ENCODE assay signal across 15 mouse cellular contexts in the genomic region with DNA sequence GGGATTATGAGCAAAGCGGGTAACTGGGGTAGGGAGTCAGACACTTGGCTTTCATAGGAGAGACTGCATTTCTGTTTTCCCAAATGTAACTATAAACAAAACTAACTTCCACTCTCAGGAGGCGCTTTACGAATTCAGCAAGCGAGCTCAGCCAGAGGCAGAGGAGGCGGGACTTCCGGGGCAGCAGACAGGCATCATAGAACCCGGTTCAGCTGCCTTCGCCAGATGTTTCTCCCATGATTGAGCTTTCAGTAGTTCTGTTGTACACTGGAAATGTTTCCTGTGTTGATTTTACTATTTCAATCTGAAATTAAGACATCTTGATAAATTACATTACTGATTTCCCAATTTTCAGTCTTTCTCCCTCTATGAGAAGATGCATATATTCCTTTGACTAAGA.
"Had no signal": no experiment of that assay in that cellular context is flagged by ENCODE, and none has a peak within 500 bp of the region (broad histone marks: within the 10 kb centered on the region; RNA-seq: fewer than 3 reads in every experiment).

No protein-coding gene starts in this region.

- H3K36me3 ChIP-seq: liver, embryonic 13.5 days; lung, embryonic 15.5 days had no signal

- H3K27ac ChIP-seq: liver, embryonic 13.5 days; lung, embryonic 15.5 days; stomach, postnatal 0 days had no signal

- H3K9ac ChIP-seq: liver, embryonic 13.5 days; lung, embryonic 15.5 days had no signal

- DNase-seq: kidney, adult 18-20 months; kidney, adult 9 months; kidney, postnatal 14 days; kidney, postnatal 4 days; left cerebral cortex, postnatal 4 days; liver, embryonic 13.5 days; midbrain, embryonic 14.5 days; right cerebral cortex, postnatal 4 days; thymus, adult 2 months; thymus, postnatal 14 days; thymus, postnatal 4 days had no signal

- H3K4me1 ChIP-seq: liver, embryonic 13.5 days; lung, embryonic 15.5 days; megakaryocyte, embryonic 14.5 days had no signal

- H3K4me2 ChIP-seq: liver, embryonic 13.5 days; lung, embryonic 15.5 days; midbrain, embryonic 11.5 days had no signal

- H3K4me3 ChIP-seq: liver, embryonic 13.5 days; lung, embryonic 15.5 days; megakaryocyte, embryonic 14.5 days had no signal

- H3K27me3 ChIP-seq: liver, embryonic 13.5 days; lung, embryonic 15.5 days; megakaryocyte, embryonic 14.5 days had no signal

- H3K9me3 ChIP-seq: liver, embryonic 13.5 days; lung, embryonic 15.5 days had no signal
